Mouse (Mus musculus) heart, embryonic 15.5 days (tissue): ENCODE results near the gene AI854703. TPM values are rescaled to one million over a fixed set of nuclear protein-coding genes. Genes with fewer than 3 reads are reported as not detected.

Source experiments
- ATAC-seq: fragments of 200-750 bp; cut with Nextera tagmentation; replicated peaks from 2 replicates; pipeline ENCODE4 v1.8.0; 2017; ENCODE audit warnings: low read depth, moderate TSS enrichment; ENCODE audit not compliant: insufficient number of reproducible peaks, insufficient read depth, low FRiP score
- H3K27ac ChIP-seq: fragments of 300-500 bp; sonication (generic); 2 replicates; pipeline ENCODE4 v1.5.1; 2015; ENCODE audit warnings: mild to moderate bottlenecking, inconsistent platforms
- H3K27me3 ChIP-seq: fragments of 300-500 bp; sonication (generic); 2 replicates; pipeline ENCODE4 v1.6.1; 2015; ENCODE audit warnings: inconsistent platforms
- H3K36me3 ChIP-seq: fragments of 300-500 bp; sonication (generic); 2 replicates; pipeline ENCODE4 v1.6.1; 2015; ENCODE audit warnings: mild to moderate bottlenecking, inconsistent platforms
- H3K4me1 ChIP-seq: fragments of 300-500 bp; sonication (generic); replicated peaks from 2 replicates; pipeline ENCODE4 v1.6.1; 2015; ENCODE audit warnings: inconsistent platforms
- H3K4me2 ChIP-seq: fragments of 300-500 bp; sonication (generic); 2 replicates; pipeline ENCODE4 v1.6.1; 2015; ENCODE audit warnings: inconsistent platforms, mild to moderate bottlenecking, moderate library complexity
- H3K4me3 ChIP-seq: fragments of 300-500 bp; sonication (generic); 2 replicates; pipeline ENCODE4 v1.5.1; 2015; ENCODE audit warnings: mild to moderate bottlenecking, inconsistent platforms
- H3K9ac ChIP-seq: fragments of 300-500 bp; sonication (generic); 2 replicates; pipeline ENCODE4 v1.6.1; 2015; ENCODE audit warnings: mild to moderate bottlenecking, inconsistent platforms
- H3K9me3 ChIP-seq: fragments of 300-500 bp; sonication (generic); replicated peaks from 2 replicates; pipeline ENCODE4 v1.6.1; 2016; ENCODE audit warnings: inconsistent platforms
- WGBS: fragments of 180-500 bp; shearing (Covaris S2); methylation state at CpG from one replicate; pipeline ENCODE4 v1.1.7; 2015; ENCODE audit warnings: mixed read lengths; 5-methylcytosine and 5-hydroxymethylcytosine counted together
- polyA plus RNA-seq: library from polyadenylated mRNA; unstranded; fragments of >200 nt; fragmentation: Nextera tagmentation; extraction: Ambion mirVana; gene quantifications from 2 replicates; pipeline ENCODE4 v1.2.1, GENCODE M21; 2015

AI854703 gene
- polyA plus RNA-seq, 1 experiment from 2014 or later: 0.94 TPM

DNA sequence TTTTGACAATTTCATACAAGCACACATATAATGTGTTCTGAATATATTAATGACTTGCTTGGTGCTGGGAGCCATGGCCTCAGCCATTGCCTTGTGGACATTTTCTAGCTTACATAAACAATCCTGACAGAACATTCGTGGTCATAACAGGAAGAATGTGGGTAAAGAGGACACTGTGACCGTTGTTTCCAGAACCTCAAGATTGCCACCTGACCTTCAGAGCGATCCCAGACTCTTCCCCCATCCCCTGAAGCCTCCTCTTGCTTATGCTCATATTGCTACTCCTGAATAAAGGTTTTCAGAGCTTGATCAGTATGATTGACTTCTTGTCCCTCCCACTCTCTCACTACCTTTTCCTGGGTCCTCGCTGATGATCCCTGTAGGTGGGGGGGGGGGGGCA lies 51.8 kb downstream of the AI854703 start:
- 0 out of 2 replicates have a peak, but pooled peaks cover 4% of the 10 kb centered on the region for H3K4me1 ChIP-seq
- no peaks in the 10 kb centered on the region for H3K27me3 ChIP-seq
- H3K9me3 ChIP-seq: no peaks in the 10 kb centered on the region
- H3K9ac ChIP-seq: no peak overlapping the region
- no peak overlapping the region for H3K27ac ChIP-seq
- 71% methylated on average over 4 of the region's 4 CpGs for WGBS
- H3K36me3 ChIP-seq: no peaks in the 10 kb centered on the region
- no peak overlapping the region for H3K4me3 ChIP-seq
- ATAC-seq: no peak
- no peak overlapping the region for H3K4me2 ChIP-seq

DNA sequence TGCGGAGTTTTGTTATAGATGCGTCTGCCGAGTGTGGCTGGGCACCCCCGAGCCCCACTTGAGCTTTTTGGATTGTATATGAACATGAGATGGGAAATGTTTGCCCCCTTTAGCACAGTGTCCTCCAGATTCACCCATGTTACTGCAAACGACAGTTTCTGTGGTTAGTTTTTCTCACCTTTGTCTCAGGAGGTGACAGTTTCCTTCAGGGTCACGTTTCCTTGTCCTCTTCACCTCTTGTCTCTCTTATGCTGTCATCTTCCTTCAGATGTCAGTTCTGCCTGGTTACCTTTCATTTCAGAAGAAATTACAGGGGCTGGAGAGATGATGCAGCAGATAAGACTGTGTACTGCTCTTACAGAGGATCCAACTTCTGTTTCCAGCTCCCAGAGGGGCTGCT lies 53.1 kb downstream of the AI854703 start:
- no peak for ATAC-seq

GRCm38 (mm10) chr6:48680421-48680820 lies 53.9 kb downstream of the AI854703 start:
- Histone ChIP-seq H3K4me3 (no peak overlapping the region), H3K4me2 (no peak overlapping the region), H3K27ac (no peak overlapping the region), H3K9me3 (no peaks in the 10 kb centered on the region), H3K4me1 (0 out of 2 replicates have a peak, but pooled peaks cover 4% of the 10 kb centered on the region), H3K27me3 (no peaks in the 10 kb centered on the region), H3K9ac (no peak overlapping the region), H3K36me3 (no peaks in the 10 kb centered on the region)
- ATAC-seq: no peak
- 68% methylated on average over 5 of the region's 5 CpGs for WGBS

More for the DNA sequence above, 53.1 kb downstream of the AI854703 start:
- no peaks in the 10 kb centered on the region for H3K36me3 ChIP-seq
- no peak overlapping the region for H3K27ac ChIP-seq
- 0 out of 2 replicates have a peak, but pooled peaks cover 4% of the 10 kb centered on the region for H3K4me1 ChIP-seq
- H3K4me2 ChIP-seq: no peak overlapping the region
- no peaks in the 10 kb centered on the region for H3K9me3 ChIP-seq
- 72% methylated on average over 6 of the region's 6 CpGs for WGBS
- no peaks in the 10 kb centered on the region for H3K27me3 ChIP-seq
- no peak overlapping the region for H3K4me3 ChIP-seq
- H3K9ac ChIP-seq: no peak overlapping the region

- Histone ChIP-seq H3K27ac (0 out of 2 replicates have a peak overlapping the region, but pooled peaks have one; percentile 29), H3K9me3 (no peaks in the 10 kb centered on the region), H3K4me3 (no peak overlapping the region), H3K27me3 (no peaks in the 10 kb centered on the region), H3K4me1 (no peaks in the 10 kb centered on the region), H3K4me2 (no peak overlapping the region), H3K9ac (no peak overlapping the region), H3K36me3 (no peaks in the 10 kb centered on the region)
- ATAC-seq: no peak
- 58% methylated on average over 3 of the region's 3 CpGs for WGBS
Measured at GRCm38 (mm10) chr6:48681472-48682090, 55.0 kb downstream of the AI854703 start.

- no peaks in the 10 kb centered on the region for H3K36me3 ChIP-seq
- H3K9me3 ChIP-seq: no peaks in the 10 kb centered on the region
- H3K4me3 ChIP-seq: no peak overlapping the region
- H3K27ac ChIP-seq: 0 out of 2 replicates have a peak overlapping the region, but pooled peaks have one; percentile 18
- ATAC-seq: no peak
- no peak overlapping the region for H3K9ac ChIP-seq
- H3K4me1 ChIP-seq: 0 out of 2 replicates have a peak, but pooled peaks cover 4% of the 10 kb centered on the region
- no peak overlapping the region for H3K4me2 ChIP-seq
- H3K27me3 ChIP-seq: no peaks in the 10 kb centered on the region
- 60% methylated on average over 4 of the region's 4 CpGs for WGBS
Measured at GRCm38 (mm10) chr6:48682271-48682670, 55.7 kb downstream of the AI854703 start.

Other genes starting within 250 kb of the AI854703 start
- gene Krba1, start 231.2 kb upstream of the AI854703 start, polyA plus RNA-seq: 15.4 and 18.6 TPM in 2 replicates
- 18.5 and 20.4 TPM in 2 replicates for gene Zfp467, start 180.9 kb upstream of the AI854703 start, polyA plus RNA-seq
- 0.16 and 0.51 TPM in 2 replicates for gene Sspo, start 178.5 kb upstream of the AI854703 start, polyA plus RNA-seq
- 17.5 and 18.6 TPM in 2 replicates for gene Atp6v0e2, start 89.1 kb upstream of the AI854703 start, polyA plus RNA-seq
- 6.0 and 7.0 TPM in 2 replicates for gene Lrrc61, start 72.0 kb upstream of the AI854703 start, polyA plus RNA-seq
- gene Rarres2, start 54.0 kb upstream of the AI854703 start, polyA plus RNA-seq: 50.4 and 53.8 TPM in 2 replicates
- 0.70 TPM in 1 of 2 replicates, not detected in the other for gene Gm45021, start 37.2 kb upstream of the AI854703 start, polyA plus RNA-seq
- gene Repin1, start 32.9 kb upstream of the AI854703 start, polyA plus RNA-seq: 23.4 and 28.1 TPM in 2 replicates
- gene Gm44965, start 32.8 kb upstream of the AI854703 start, polyA plus RNA-seq: not detected in 2 replicates
- gene Zfp775, start 24.7 kb upstream of the AI854703 start, polyA plus RNA-seq: 5.7 and 7.3 TPM in 2 replicates
- 1.6 and 1.7 TPM in 2 replicates for gene Gimap8, start 20.5 kb downstream of the AI854703 start, polyA plus RNA-seq
- gene Gimap9, start 49.4 kb downstream of the AI854703 start, polyA plus RNA-seq: 7.9 and 10.3 TPM in 2 replicates
- 23.5 and 27.1 TPM in 2 replicates for gene Gimap4, start 57.8 kb downstream of the AI854703 start, polyA plus RNA-seq
- gene Gimap6, start 81.5 kb downstream of the AI854703 start, polyA plus RNA-seq: 32.3 and 35.6 TPM in 2 replicates
- gene Gm28053, start 91.8 kb downstream of the AI854703 start, polyA plus RNA-seq: 3.3 and 4.6 TPM in 2 replicates
- 0.23 and 0.27 TPM in 2 replicates for gene Gimap7, start 91.9 kb downstream of the AI854703 start, polyA plus RNA-seq
- 26.4 and 31.6 TPM in 2 replicates for gene Gimap1, start 112.3 kb downstream of the AI854703 start, polyA plus RNA-seq
- 6.2 and 9.4 TPM in 2 replicates for gene Gimap5, start 119.4 kb downstream of the AI854703 start, polyA plus RNA-seq
- 0.08 TPM in 1 of 2 replicates, not detected in the other for gene Gimap3, start 144.1 kb downstream of the AI854703 start, polyA plus RNA-seq
- gene Tmem176a, start 214.2 kb downstream of the AI854703 start, polyA plus RNA-seq: 59.6 and 88.1 TPM in 2 replicates
- gene Tmem176b, start 214.7 kb downstream of the AI854703 start, polyA plus RNA-seq: 191 and 255 TPM in 2 replicates
- gene Aoc1, start 246.1 kb downstream of the AI854703 start, polyA plus RNA-seq: not detected in 2 replicates